Mouse (Mus musculus) hindbrain, embryonic 16.5 days (tissue): Measurements from ENCODE around the gene Nfe2l1. TPM values are rescaled to one million over a fixed set of nuclear protein-coding genes. Genes with fewer than 3 reads are reported as not detected.

Experiments used
- ATAC-seq: fragments of 200-750 bp; cut with Nextera tagmentation; 2 replicates; pipeline ENCODE4 v1.8.0; 2017; ENCODE audit warnings: moderate TSS enrichment, moderate library complexity
- H3K27ac ChIP-seq: fragments of 300-500 bp; sonication (generic); 2 replicates; pipeline ENCODE4 v1.5.1; 2014; ENCODE audit warnings: low read depth, mild to moderate bottlenecking, control low read depth, low read length, moderate library complexity
- H3K27me3 ChIP-seq: fragments of 300-500 bp; sonication (generic); replicated peaks from 2 replicates; pipeline ENCODE4 v1.6.1; 2014; ENCODE audit warnings: low read length; ENCODE audit not compliant: control insufficient read depth, insufficient read depth
- H3K36me3 ChIP-seq: fragments of 300-500 bp; sonication (generic); 2 replicates; pipeline ENCODE4 v1.6.1; 2014; ENCODE audit warnings: mild to moderate bottlenecking, low read length, moderate library complexity, mixed read lengths; ENCODE audit not compliant: control insufficient read depth, insufficient read depth
- H3K4me1 ChIP-seq: fragments of 300-500 bp; sonication (generic); 2 replicates; pipeline ENCODE4 v1.6.1; 2014; ENCODE audit warnings: low read depth, low read length; ENCODE audit not compliant: control insufficient read depth, insufficient read depth
- H3K4me2 ChIP-seq: fragments of 300-500 bp; sonication (generic); 2 replicates; pipeline ENCODE4 v1.6.1; 2014; ENCODE audit warnings: mild to moderate bottlenecking, low read length, control low read depth, moderate library complexity
- H3K4me3 ChIP-seq: fragments of 300-500 bp; sonication (generic); 2 replicates; pipeline ENCODE4 v1.5.1; 2014; ENCODE audit warnings: mild to moderate bottlenecking, low read length, control low read depth, moderate library complexity
- H3K9ac ChIP-seq: fragments of 300-500 bp; sonication (generic); 2 replicates; pipeline ENCODE4 v1.6.1; 2014; ENCODE audit warnings: low read depth, mild to moderate bottlenecking, control low read depth, low read length, moderate library complexity
- H3K9me3 ChIP-seq: fragments of 300-500 bp; sonication (generic); 2 replicates; pipeline ENCODE4 v1.6.1; 2014; ENCODE audit warnings: mild to moderate bottlenecking, low read length, moderate library complexity; ENCODE audit not compliant: control insufficient read depth
- WGBS: fragments of 180-500 bp; shearing (Covaris S2); extraction: QIAGEN DNeasy Blood & Tissue Kit; methylation state at CpG from one replicate; pipeline ENCODE4 v1.1.7; 2014; 5-methylcytosine and 5-hydroxymethylcytosine counted together
- polyA plus RNA-seq: library from polyadenylated mRNA; unstranded; fragments of >200 nt; fragmentation: Nextera tagmentation; extraction: Ambion mirVana; gene quantifications from 2 replicates; pipeline ENCODE4 v1.2.1, GENCODE M21; 2015

The Nfe2l1 gene
- polyA plus RNA-seq, 1 experiment from 2014 or later, result 83.3 TPM

DNA sequence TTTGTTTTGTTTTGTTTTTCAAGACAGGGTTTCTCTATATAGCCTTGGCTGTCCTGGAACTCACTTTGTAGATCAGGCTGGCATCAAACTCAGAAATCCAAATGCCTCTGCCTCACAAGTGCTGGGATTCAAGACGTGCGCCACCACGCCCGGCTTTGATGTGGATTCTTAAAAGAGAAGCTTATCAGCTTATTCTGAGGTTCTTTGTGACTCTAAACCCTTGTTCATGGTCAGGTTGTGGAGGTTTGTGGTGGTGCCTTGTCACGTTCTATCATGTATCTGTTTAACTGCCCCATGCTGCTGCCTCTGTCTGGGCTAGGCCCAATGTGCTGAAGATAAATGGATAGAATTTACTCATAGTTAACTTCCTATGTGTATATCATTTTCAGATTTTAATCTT, 24.2 kb downstream of the Nfe2l1 start:
- Histone ChIP-seq H3K4me1 (no peaks in the 10 kb centered on the region), H3K36me3 (peaks cover 38% of the 10 kb centered on the region), H3K27me3 (no peaks in the 10 kb centered on the region), H3K9me3 (no peaks in the 10 kb centered on the region), H3K4me2 (no peak overlapping the region), H3K9ac (no peak overlapping the region), H3K27ac (no peak overlapping the region), H3K4me3 (no peak overlapping the region)
- WGBS, result 92% methylated on average over 5 of the region's 5 CpGs
- no peak for ATAC-seq

- H3K27ac ChIP-seq, result no peak overlapping the region
- no peak overlapping the region for H3K4me3 ChIP-seq
- WGBS, result 94% methylated on average over 2 of the region's 2 CpGs
- no peak for ATAC-seq
- peaks cover 13% of the 10 kb centered on the region for H3K36me3 ChIP-seq
- no peak overlapping the region for H3K4me2 ChIP-seq
- H3K27me3 ChIP-seq, result no peaks in the 10 kb centered on the region
- H3K9ac ChIP-seq, result no peak overlapping the region
- H3K9me3 ChIP-seq, result no peaks in the 10 kb centered on the region
- H3K4me1 ChIP-seq, result no peaks in the 10 kb centered on the region
Observed at GRCm38 (mm10) chr11:96799511-96799910, 30.3 kb downstream of the Nfe2l1 start.

DNA sequence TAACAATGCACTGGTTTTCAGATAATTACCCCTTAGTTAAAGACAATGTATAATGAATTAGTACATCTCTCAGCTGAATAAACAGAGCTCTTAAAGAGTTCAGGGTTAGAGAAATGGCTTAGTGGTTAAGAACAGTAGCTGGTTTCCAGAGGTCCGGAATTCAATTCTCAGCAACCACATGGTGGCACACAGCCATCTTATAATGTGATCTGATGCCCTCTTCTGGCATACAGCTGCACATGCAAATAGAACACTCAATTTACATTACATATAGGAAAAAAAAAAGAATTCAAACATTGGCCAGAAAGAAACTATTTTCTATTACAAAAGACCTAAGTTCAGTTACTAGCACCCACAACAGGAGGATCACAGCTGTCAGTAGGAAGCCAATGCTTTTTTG, 33.2 kb downstream of the Nfe2l1 start:
- Histone ChIP-seq H3K9ac (no peak overlapping the region), H3K27me3 (no peaks in the 10 kb centered on the region), H3K9me3 (no peaks in the 10 kb centered on the region), H3K4me3 (no peak overlapping the region), H3K4me2 (no peak overlapping the region), H3K4me1 (peaks cover 4% of the 10 kb centered on the region; the same call in 1 of the 2 replicates), H3K36me3 (peaks cover 3% of the 10 kb centered on the region; the same call in 1 of the 2 replicates), H3K27ac (no peak overlapping the region)
- ATAC-seq, result no peak
- WGBS, result 66% methylated on average over 1 of the region's 1 CpGs

DNA sequence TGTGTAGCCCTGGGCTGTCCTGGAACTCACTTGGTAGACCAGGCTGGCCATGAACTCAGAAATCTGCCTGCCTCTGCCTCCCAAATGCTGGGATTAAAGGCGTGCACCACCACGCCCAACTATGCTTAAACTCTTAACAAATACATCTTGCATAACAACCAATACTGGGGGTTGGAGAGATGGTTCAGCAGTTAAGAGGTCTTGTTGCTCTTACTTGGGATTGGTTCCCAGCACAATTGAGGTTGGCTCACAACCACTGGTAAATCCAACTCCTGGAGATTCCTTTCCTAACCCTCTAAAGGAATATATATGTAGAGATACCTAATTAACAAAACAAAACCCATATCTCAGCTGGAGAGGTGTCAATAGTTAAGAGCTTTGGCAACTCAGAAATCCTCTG, 33.7 kb downstream of the Nfe2l1 start:
- Histone ChIP-seq H3K36me3 (peaks cover 3% of the 10 kb centered on the region; the same call in 1 of the 2 replicates), H3K4me2 (no peak overlapping the region), H3K9ac (no peak overlapping the region), H3K4me1 (peaks cover 5% of the 10 kb centered on the region), H3K27ac (no peak overlapping the region), H3K9me3 (no peaks in the 10 kb centered on the region), H3K4me3 (no peak overlapping the region), H3K27me3 (no peaks in the 10 kb centered on the region)
- ATAC-seq, result no peak
- WGBS, result 94% methylated on average over 2 of the region's 2 CpGs

DNA sequence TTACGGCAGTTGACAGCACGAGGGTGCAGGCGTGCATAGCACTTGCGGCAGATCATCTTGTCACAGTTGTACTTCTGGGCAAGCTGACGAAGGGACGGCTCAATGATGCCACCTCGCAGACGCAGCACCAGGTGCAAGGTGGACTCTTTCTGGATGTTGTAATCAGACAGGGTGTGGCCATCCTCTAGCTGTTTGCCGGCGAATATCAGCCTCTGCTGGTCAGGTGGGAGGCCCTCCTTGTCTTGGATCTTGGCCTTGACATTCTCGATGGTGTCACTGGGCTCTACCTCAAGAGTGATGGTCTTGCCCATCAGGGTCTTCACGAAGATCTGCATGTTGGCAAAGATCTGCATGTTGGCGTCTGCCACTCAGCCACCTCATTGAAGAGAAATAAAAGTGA, 34.3 kb downstream of the Nfe2l1 start:
- no peak overlapping the region for H3K27ac ChIP-seq
- peaks cover 11% of the 10 kb centered on the region for H3K4me1 ChIP-seq
- no peak overlapping the region for H3K4me3 ChIP-seq
- H3K36me3 ChIP-seq, result peaks cover 3% of the 10 kb centered on the region; the same call in 1 of the 2 replicates
- H3K9ac ChIP-seq, result no peak overlapping the region
- no peaks in the 10 kb centered on the region for H3K9me3 ChIP-seq
- H3K27me3 ChIP-seq, result no peaks in the 10 kb centered on the region
- WGBS, result 97% methylated on average over 13 of the region's 13 CpGs
- no peak overlapping the region for H3K4me2 ChIP-seq
- ATAC-seq, result no peak

DNA sequence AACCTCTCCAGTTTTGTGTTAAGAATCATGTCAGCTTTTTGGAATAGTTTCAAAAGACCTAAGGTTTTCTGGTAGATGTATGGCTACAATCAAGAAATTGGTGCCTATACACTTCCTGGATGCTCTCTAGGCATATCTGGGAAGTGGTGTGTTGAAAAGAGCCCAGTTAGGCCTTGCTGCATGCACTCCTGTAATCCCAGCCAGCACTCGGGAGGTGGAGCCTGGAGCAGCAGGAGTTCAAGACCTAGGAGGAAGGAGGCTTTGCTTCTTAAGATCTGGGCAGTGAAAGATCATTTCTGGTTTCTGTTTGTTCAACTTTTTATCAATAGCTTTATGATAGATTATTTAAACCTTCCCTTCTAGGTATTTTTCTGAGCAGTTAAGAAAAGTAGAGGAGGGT, 39.1 kb downstream of the Nfe2l1 start:
- no peak overlapping the region for H3K9ac ChIP-seq
- WGBS, result 4% methylated on average over 1 of the region's 1 CpGs
- no peak overlapping the region for H3K27ac ChIP-seq
- H3K27me3 ChIP-seq, result no peaks in the 10 kb centered on the region
- no peak overlapping the region for H3K4me3 ChIP-seq
- no peak for ATAC-seq
- H3K9me3 ChIP-seq, result no peaks in the 10 kb centered on the region
- H3K4me1 ChIP-seq, result peaks cover 18% of the 10 kb centered on the region
- peaks cover 2% of the 10 kb centered on the region; the same call in 1 of the 2 replicates for H3K36me3 ChIP-seq
- H3K4me2 ChIP-seq, result peak overlapping the region; percentile 76

- WGBS, result 5% methylated on average over 5 of the region's 5 CpGs
- Histone ChIP-seq H3K4me1 (peaks cover 18% of the 10 kb centered on the region), H3K9ac (peak overlapping the region; percentile 90), H3K4me2 (peak overlapping the region; percentile 76), H3K27ac (no peak overlapping the region), H3K27me3 (no peaks in the 10 kb centered on the region), H3K9me3 (no peaks in the 10 kb centered on the region), H3K4me3 (peak overlapping the region; percentile 95), H3K36me3 (no peaks in the 10 kb centered on the region)
- ATAC-seq, result no peak
Observed at GRCm38 (mm10) chr11:96789990-96790389, 39.8 kb downstream of the Nfe2l1 start.

DNA sequence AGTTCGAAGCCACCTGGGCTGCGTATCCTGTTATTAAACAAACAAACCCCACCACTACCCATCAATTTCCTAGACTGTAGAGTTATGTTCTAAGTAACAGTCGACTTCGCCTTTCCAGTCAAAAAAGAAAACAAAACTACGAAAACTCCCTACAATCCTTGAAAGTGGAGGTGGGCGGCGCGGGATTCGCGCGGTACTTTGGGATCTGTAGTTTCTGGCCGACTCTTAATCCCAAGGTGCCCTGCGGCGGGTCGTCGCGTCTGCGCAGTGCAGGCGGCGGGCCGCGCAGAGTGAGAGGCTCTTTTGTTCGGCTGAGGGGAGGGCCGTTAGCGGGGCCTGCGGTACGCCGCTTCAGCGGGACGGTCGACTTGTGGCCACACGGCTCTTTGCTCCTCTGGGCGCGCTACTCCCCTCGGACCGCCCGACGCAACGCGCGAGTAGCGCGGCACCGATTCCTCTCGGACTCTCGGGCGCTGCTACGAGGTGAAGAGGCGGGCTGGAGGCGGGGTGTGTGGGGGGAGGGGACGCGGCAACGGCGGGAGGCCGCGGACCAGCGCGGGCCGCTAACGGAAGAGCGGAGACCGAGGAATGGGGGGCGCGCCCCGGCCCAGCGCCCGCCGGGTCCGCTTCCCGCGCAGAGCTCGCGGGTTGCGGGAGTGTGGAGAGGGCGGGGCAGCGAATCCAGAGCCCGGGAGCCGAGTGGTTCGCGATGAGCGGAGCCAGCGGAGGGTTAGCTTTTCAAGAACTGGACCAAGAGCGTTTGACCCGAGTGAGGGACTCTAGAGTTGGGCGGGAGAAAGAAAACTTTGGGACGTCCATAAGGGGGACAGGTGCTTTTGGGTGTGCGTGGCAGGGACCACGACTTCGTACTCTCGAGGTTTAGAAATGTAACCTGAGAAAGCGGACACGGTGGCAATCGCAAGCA, 40.6 kb downstream of the Nfe2l1 start, which contains the start of gene Cbx1:
TSS of gene Cbx1 (plus strand) at position 257 of the 925 bp plus-strand sequence.
- peaks cover 18% of the 10 kb centered on the region for H3K4me1 ChIP-seq
- peak within 1 kb of the TSS; percentile 95 for H3K4me3 ChIP-seq
- 1% methylated on average over 93 of the region's 93 CpGs for WGBS
- ATAC-seq, result peak; percentile 98
- H3K27me3 ChIP-seq, result no peaks in the 10 kb centered on the region
- H3K9me3 ChIP-seq, result no peaks in the 10 kb centered on the region
- H3K27ac ChIP-seq, result peak within 1 kb of the TSS; percentile 95
- H3K9ac ChIP-seq, result peak within 1 kb of the TSS; percentile 90
- H3K4me2 ChIP-seq, result peak within 1 kb of the TSS; percentile 76
- H3K36me3 ChIP-seq, result no peaks in the 10 kb centered on the region

DNA sequence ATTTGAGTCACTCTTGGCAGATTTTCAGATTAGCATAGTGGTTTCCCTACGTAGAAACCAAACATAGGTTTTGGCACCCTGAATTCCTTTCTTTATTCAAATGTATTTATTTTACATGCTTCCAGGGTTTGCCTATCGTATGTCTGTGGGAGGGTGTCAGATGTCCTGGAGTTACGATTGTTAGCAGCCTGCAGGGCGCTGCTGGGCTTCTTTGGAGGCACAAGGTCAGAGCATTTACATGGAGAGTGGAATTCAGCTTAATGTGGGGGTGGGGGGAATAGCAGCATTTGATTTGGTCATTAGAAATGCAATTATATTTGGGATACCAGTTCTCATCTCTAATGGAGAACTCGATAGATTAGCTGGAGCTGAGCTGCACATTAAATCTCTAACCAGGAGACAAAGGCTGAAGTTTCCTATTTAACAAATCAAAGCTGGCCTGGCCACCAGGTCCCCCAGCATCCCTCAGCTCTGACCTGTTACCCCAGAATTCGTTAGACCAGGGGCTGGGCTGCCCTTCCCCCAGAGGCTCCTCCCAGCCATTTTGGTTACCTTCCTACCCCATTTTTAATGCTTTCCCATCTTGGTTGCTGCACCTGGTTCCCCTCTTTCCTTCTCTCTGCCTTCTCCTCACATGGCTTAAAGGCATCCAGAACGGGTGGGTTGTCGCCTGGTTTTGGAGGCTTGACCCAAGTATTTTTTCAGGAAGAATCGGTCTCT, 42.9 kb downstream of the Nfe2l1 start:
- 32% methylated on average over 9 of the region's 9 CpGs for WGBS
- no peak overlapping the region for H3K9ac ChIP-seq

More for the DNA sequence above, 42.9 kb downstream of the Nfe2l1 start:
- H3K27me3 ChIP-seq, result no peaks in the 10 kb centered on the region
- H3K27ac ChIP-seq, result no peak overlapping the region
- ATAC-seq, result no peak
- H3K4me2 ChIP-seq, result no peak overlapping the region
- no peak overlapping the region for H3K4me3 ChIP-seq
- no peaks in the 10 kb centered on the region for H3K36me3 ChIP-seq
- H3K9me3 ChIP-seq, result no peaks in the 10 kb centered on the region
- peaks cover 14% of the 10 kb centered on the region for H3K4me1 ChIP-seq
